Mouse (Mus musculus) liver, adult 2 months (tissue): ENCODE results near the gene S1pr4. TPM values are rescaled to one million over a fixed set of nuclear protein-coding genes. Genes with fewer than 3 reads are reported as not detected.
A peak's percentile ranks its signal among the peaks of the same experiment; 100 is the strongest.

Experiments
- DNase-seq: peaks from one replicate; pipeline ENCODE4 v3.0.0-alpha.2; 2011; ENCODE audit warnings: low read depth, low spot score; ENCODE audit errors: extremely low read depth
- H3K27ac ChIP-seq: fragments of 200-500 bp; replicated peaks from 2 replicates; pipeline ENCODE4 v1.5.1; 2012; ENCODE audit warnings: low read depth, mild to moderate bottlenecking, control low read depth, inconsistent platforms, low read length; ENCODE audit not compliant: insufficient read depth
- H3K27me3 ChIP-seq: fragments of 200-500 bp; 2 replicates; pipeline ENCODE4 v1.6.1; 2012; ENCODE audit warnings: mild to moderate bottlenecking, moderate library complexity, low read length, inconsistent platforms; ENCODE audit not compliant: control insufficient read depth, insufficient read depth
- H3K36me3 ChIP-seq: fragments of 200-500 bp; 2 replicates; pipeline ENCODE4 v1.6.1; 2012; ENCODE audit warnings: low read length, inconsistent platforms; ENCODE audit not compliant: control insufficient read depth, insufficient read depth
- H3K4me1 ChIP-seq: fragments of 200-500 bp; 2 replicates; pipeline ENCODE4 v1.6.1; 2011; ENCODE audit warnings: low read length; ENCODE audit not compliant: control insufficient read depth, insufficient read depth
- H3K4me3 ChIP-seq: fragments of 200-500 bp; 2 replicates; pipeline ENCODE4 v1.5.1; 2011; ENCODE audit warnings: low read depth, mild to moderate bottlenecking, control low read depth, low read length, moderate library complexity; ENCODE audit not compliant: insufficient read depth
- H3K79me2 ChIP-seq: fragments of 200-500 bp; 2 replicates; pipeline ENCODE4 v1.6.1; 2012; ENCODE audit warnings: inconsistent platforms, mild to moderate bottlenecking, low read length, moderate library complexity; ENCODE audit not compliant: control insufficient read depth, insufficient read depth
- H3K9ac ChIP-seq: fragments of 200-500 bp; 2 replicates; pipeline ENCODE4 v1.6.1; 2012; ENCODE audit warnings: low read depth, mild to moderate bottlenecking, control low read depth, inconsistent platforms, low read length
- CTCF ChIP-seq: fragments of 200-500 bp; IDR thresholded peaks from 2 replicates; pipeline ENCODE4 v1.5.1; 2011; ENCODE audit warnings: low read depth, low read length, control low read depth
- POLR2A ChIP-seq: fragments of 200-500 bp; IDR thresholded peaks from 2 replicates; pipeline ENCODE4 v1.6.1; 2011; ENCODE audit warnings: low read length, control low read depth; ENCODE audit not compliant: insufficient read depth; ENCODE audit errors: extremely low read depth
- WGBS: fragments of 180-500 bp; shearing (Covaris S2); methylation state at CpG from one replicate; pipeline ENCODE4 v1.1.7; 2018; 5-methylcytosine and 5-hydroxymethylcytosine counted together
- polyA plus RNA-seq: library from polyadenylated mRNA; depleted of rRNA; stranded (reverse); fragments of >200 nt; gene quantifications from 2 replicates; pipeline ENCODE4 v1.2.3, GENCODE M21; 2012; rRNA removed
- total RNA-seq: library from RNA; depleted of rRNA; stranded (reverse); fragments of >200 nt; gene quantifications from 2 replicates; pipeline ENCODE4 v1.2.3, GENCODE M21; 2014; rRNA removed

The S1pr4 gene
- total and polyA plus RNA-seq, 2 experiments, result 0.28 to 1.5 TPM

GRCm38 (mm10) chr10:81450140-81450539 lies 49.8 kb downstream of the S1pr4 start:
- H3K27me3 ChIP-seq, result peaks cover 15% of the 10 kb centered on the region
- H3K36me3 ChIP-seq, result no peaks in the 10 kb centered on the region
- H3K9ac ChIP-seq, result no peak overlapping the region
- TF ChIP-seq POLR2A (no peak), CTCF (peak; percentile 99)
- no peaks in the 10 kb centered on the region for H3K79me2 ChIP-seq
- WGBS, result 2% methylated on average over 7 of the region's 7 CpGs
- H3K4me3 ChIP-seq, result no peak overlapping the region
- H3K27ac ChIP-seq, result no peak overlapping the region
- DNase-seq, result peak; percentile 73
- H3K4me1 ChIP-seq, result no peaks in the 10 kb centered on the region

Other genes starting within 250 kb of the S1pr4 start
- gene Matk, start 247.2 kb downstream of the S1pr4 start, total RNA-seq, result 0.60 and 0.65 TPM in 2 replicates
- 0.27 and 0.43 TPM in 2 replicates for gene Matk, start 247.2 kb downstream of the S1pr4 start, polyA plus RNA-seq
- 52.1 and 65.9 TPM in 2 replicates for gene Mrpl54, start 233.2 kb downstream of the S1pr4 start, total RNA-seq
- gene Mrpl54, start 233.2 kb downstream of the S1pr4 start, polyA plus RNA-seq, result 66.6 and 85.9 TPM in 2 replicates
- 30.5 and 44.1 TPM in 2 replicates for gene Apba3, start 233.2 kb downstream of the S1pr4 start, total RNA-seq
- gene Apba3, start 233.2 kb downstream of the S1pr4 start, polyA plus RNA-seq, result 132 and 143 TPM in 2 replicates
- gene Tjp3, start 208.6 kb downstream of the S1pr4 start, total RNA-seq, result 7.6 and 7.7 TPM in 2 replicates
- gene Tjp3, start 208.6 kb downstream of the S1pr4 start, polyA plus RNA-seq, result 24.2 and 32.0 TPM in 2 replicates
- gene Pip5k1c, start 207.2 kb downstream of the S1pr4 start, total RNA-seq, result 7.4 and 10.0 TPM in 2 replicates
- gene Pip5k1c, start 207.2 kb downstream of the S1pr4 start, polyA plus RNA-seq, result 25.8 and 30.1 TPM in 2 replicates
- 5.0 and 5.7 TPM in 2 replicates for gene Cactin, start 179.0 kb downstream of the S1pr4 start, total RNA-seq
- gene Cactin, start 179.0 kb downstream of the S1pr4 start, polyA plus RNA-seq, result 12.8 and 14.1 TPM in 2 replicates
- gene Tbxa2r, start 171.4 kb downstream of the S1pr4 start, total RNA-seq, result 0.37 and 0.81 TPM in 2 replicates
- 3.8 and 4.0 TPM in 2 replicates for gene Tbxa2r, start 171.4 kb downstream of the S1pr4 start, polyA plus RNA-seq
- gene Gipc3, start 156.9 kb downstream of the S1pr4 start, total RNA-seq, result under 0.01 and 0.27 TPM in 2 replicates
- 0.51 and 0.57 TPM in 2 replicates for gene Gipc3, start 156.9 kb downstream of the S1pr4 start, polyA plus RNA-seq
- 9.9 and 10.8 TPM in 2 replicates for gene Hmg20b, start 149.7 kb downstream of the S1pr4 start, total RNA-seq
- 48.1 and 54.0 TPM in 2 replicates for gene Hmg20b, start 149.7 kb downstream of the S1pr4 start, polyA plus RNA-seq
- 5.3 and 7.4 TPM in 2 replicates for gene Mfsd12, start 142.6 kb downstream of the S1pr4 start, total RNA-seq
- 12.8 and 13.4 TPM in 2 replicates for gene Mfsd12, start 142.6 kb downstream of the S1pr4 start, polyA plus RNA-seq
- gene 4930404N11Rik, start 134.3 kb downstream of the S1pr4 start, total RNA-seq, result 0.47 TPM in 1 of 2 replicates, not detected in the other
- 0.12 and 0.37 TPM in 2 replicates for gene 4930404N11Rik, start 134.3 kb downstream of the S1pr4 start, polyA plus RNA-seq
- gene Fzr1, start 121.6 kb downstream of the S1pr4 start, total RNA-seq, result 6.2 and 8.1 TPM in 2 replicates
- gene Fzr1, start 121.6 kb downstream of the S1pr4 start, polyA plus RNA-seq, result 20.9 and 29.9 TPM in 2 replicates
- 39.7 and 53.8 TPM in 2 replicates for gene Dohh, start 115.7 kb downstream of the S1pr4 start, total RNA-seq
- 42.6 and 49.7 TPM in 2 replicates for gene Dohh, start 115.7 kb downstream of the S1pr4 start, polyA plus RNA-seq
- 2.4 TPM in 1 of 2 replicates, not detected in the other for gene Gm48551, start 115.7 kb downstream of the S1pr4 start, total RNA-seq
- gene Gm48551, start 115.7 kb downstream of the S1pr4 start, polyA plus RNA-seq, result 0.32 and 0.44 TPM in 2 replicates
- 0.40 TPM in 1 of 2 replicates, not detected in the other for gene Gm48552, start 111.1 kb downstream of the S1pr4 start, total RNA-seq
- 0.26 and 1.4 TPM in 2 replicates for gene Gm48552, start 111.1 kb downstream of the S1pr4 start, polyA plus RNA-seq
- 1.3 and 1.5 TPM in 2 replicates for gene Smim24, start 107.1 kb downstream of the S1pr4 start, total RNA-seq
- 2.3 and 4.1 TPM in 2 replicates for gene Smim24, start 107.1 kb downstream of the S1pr4 start, polyA plus RNA-seq
- 7.4 and 16.4 TPM in 2 replicates for gene Nfic, start 44.5 kb downstream of the S1pr4 start, total RNA-seq
- 32.8 and 56.4 TPM in 2 replicates for gene Nfic, start 44.5 kb downstream of the S1pr4 start, polyA plus RNA-seq
- not detected in 2 replicates for gene Celf5, start 17.4 kb downstream of the S1pr4 start, total RNA-seq
- not detected in 2 replicates for gene Celf5, start 17.4 kb downstream of the S1pr4 start, polyA plus RNA-seq
- 31.6 and 48.6 TPM in 2 replicates for gene Ncln, start 3.7 kb downstream of the S1pr4 start, total RNA-seq
- 138 and 159 TPM in 2 replicates for gene Ncln, start 3.7 kb downstream of the S1pr4 start, polyA plus RNA-seq
- 0.94 and 1.1 TPM in 2 replicates for gene Gna15, start 24.1 kb upstream of the S1pr4 start, total RNA-seq
- 0.31 and 0.64 TPM in 2 replicates for gene Gna15, start 24.1 kb upstream of the S1pr4 start, polyA plus RNA-seq
- 20.7 and 27.3 TPM in 2 replicates for gene Gna11, start 45.1 kb upstream of the S1pr4 start, total RNA-seq
- 61.6 and 64.2 TPM in 2 replicates for gene Gna11, start 45.1 kb upstream of the S1pr4 start, polyA plus RNA-seq
- gene Aes, start 59.4 kb upstream of the S1pr4 start, total RNA-seq, result 200 and 263 TPM in 2 replicates
- gene Aes, start 59.4 kb upstream of the S1pr4 start, polyA plus RNA-seq, result 1,785 and 2,016 TPM in 2 replicates
- gene Tle2, start 74.4 kb upstream of the S1pr4 start, total RNA-seq, result 3.0 and 7.2 TPM in 2 replicates
- 35.4 and 56.0 TPM in 2 replicates for gene Tle2, start 74.4 kb upstream of the S1pr4 start, polyA plus RNA-seq
- gene Tle6, start 100.9 kb upstream of the S1pr4 start, total RNA-seq, result 0.94 and 1.6 TPM in 2 replicates
- 3.5 and 4.2 TPM in 2 replicates for gene Tle6, start 100.9 kb upstream of the S1pr4 start, polyA plus RNA-seq
- 0.55 and 0.67 TPM in 2 replicates for gene BC025920, start 106.1 kb upstream of the S1pr4 start, total RNA-seq
- gene BC025920, start 106.1 kb upstream of the S1pr4 start, polyA plus RNA-seq, result 0.29 and 0.56 TPM in 2 replicates
- 1.5 and 1.6 TPM in 2 replicates for gene Sirt6, start 127.7 kb upstream of the S1pr4 start, total RNA-seq
- gene Sirt6, start 127.7 kb upstream of the S1pr4 start, polyA plus RNA-seq, result 5.4 and 9.2 TPM in 2 replicates
- gene Ankrd24, start 128.4 kb upstream of the S1pr4 start, total RNA-seq, result 5.6 and 6.6 TPM in 2 replicates
- gene Ankrd24, start 128.4 kb upstream of the S1pr4 start, polyA plus RNA-seq, result 12.8 and 19.5 TPM in 2 replicates
- 1.8 and 2.5 TPM in 2 replicates for gene Gm10778, start 148.9 kb upstream of the S1pr4 start, total RNA-seq
- gene Gm10778, start 148.9 kb upstream of the S1pr4 start, polyA plus RNA-seq, result 0.16 and 0.18 TPM in 2 replicates
- 4.8 and 6.5 TPM in 2 replicates for gene Zfp433, start 204.7 kb upstream of the S1pr4 start, total RNA-seq
- 0.19 and 0.45 TPM in 2 replicates for gene Zfp433, start 204.7 kb upstream of the S1pr4 start, polyA plus RNA-seq